Mouse (Mus musculus) skeletal muscle tissue, adult 2 months (tissue): ENCODE results near the gene Cbfa2t3.
A peak's percentile ranks its signal among the peaks of the same experiment; 100 is the strongest.
"Not testable (repeated sequence)": the region's sequence is repeated elsewhere in the genome, so short reads cannot be mapped to it uniquely, and the experiment has no call there.

ENCODE experiments used
- DNase-seq: peaks from one replicate; pipeline ENCODE4 v3.0.0-alpha.2; 2012; ENCODE audit warnings: low read depth, low spot score

Cbfa2t3 gene

DNA sequence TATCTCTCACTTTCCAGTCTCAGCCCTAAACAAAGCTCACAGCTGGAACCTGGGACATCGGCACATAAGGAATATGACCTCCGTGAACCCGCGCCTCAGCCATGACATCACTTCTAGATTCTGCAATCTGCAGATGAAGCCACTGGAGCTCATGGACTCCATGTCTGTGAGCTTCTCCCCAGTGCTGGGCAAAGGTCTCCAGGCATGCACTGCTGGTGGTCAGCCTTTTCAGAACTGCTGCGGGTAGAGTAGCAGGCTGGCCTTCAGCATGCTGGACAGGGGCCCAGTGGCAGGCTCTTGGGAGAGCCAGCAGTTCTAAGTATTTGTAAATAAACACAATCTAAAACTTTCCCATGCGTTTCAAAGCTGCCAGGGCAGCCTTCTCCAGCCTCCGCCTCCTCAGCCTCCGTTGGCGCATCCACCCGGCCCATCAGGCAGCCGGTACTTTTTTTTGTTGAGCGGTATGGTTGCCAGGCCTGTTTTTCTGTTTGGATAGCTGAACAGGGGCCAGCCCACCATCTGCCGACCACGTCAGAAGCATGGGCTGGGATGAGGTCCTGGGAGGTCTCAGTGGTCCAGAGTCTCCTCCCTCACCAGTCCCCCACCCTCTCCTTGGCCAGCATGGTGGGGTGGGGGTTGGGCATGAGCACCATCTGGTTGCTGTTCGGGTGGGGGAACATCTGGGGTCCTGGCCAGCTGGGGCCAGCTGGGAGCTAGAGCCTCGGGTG is 59.2 kb downstream of the Cbfa2t3 start:
- peak; percentile 72 for DNase-seq

- no peak for DNase-seq
These were observed 60.3 kb downstream of the Cbfa2t3 start for GRCm38 (mm10) chr8:122638601-122639000.

- no peak for DNase-seq
These were observed 61.7 kb downstream of the Cbfa2t3 start for GRCm38 (mm10) chr8:122637230-122637629.

DNA sequence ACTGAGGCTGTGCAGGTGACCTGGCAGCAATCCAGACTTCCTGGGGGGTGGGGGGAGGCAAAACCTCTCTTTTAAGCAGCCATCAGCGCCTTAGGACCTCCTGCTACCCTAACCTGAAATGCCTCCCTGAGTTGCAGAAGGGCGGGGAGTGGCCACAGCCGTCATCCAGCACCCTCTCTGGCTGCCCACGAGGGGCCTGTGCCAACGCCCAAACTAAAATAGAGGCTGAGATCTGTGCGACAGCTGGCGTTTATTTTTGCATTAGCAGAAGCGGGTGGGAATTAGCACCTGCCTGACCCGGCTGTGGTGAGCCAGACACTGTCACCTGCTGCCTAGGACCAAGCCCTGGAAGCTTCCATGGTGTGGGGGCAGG is 62.1 kb downstream of the Cbfa2t3 start:
- peak; percentile 94 for DNase-seq

DNA sequence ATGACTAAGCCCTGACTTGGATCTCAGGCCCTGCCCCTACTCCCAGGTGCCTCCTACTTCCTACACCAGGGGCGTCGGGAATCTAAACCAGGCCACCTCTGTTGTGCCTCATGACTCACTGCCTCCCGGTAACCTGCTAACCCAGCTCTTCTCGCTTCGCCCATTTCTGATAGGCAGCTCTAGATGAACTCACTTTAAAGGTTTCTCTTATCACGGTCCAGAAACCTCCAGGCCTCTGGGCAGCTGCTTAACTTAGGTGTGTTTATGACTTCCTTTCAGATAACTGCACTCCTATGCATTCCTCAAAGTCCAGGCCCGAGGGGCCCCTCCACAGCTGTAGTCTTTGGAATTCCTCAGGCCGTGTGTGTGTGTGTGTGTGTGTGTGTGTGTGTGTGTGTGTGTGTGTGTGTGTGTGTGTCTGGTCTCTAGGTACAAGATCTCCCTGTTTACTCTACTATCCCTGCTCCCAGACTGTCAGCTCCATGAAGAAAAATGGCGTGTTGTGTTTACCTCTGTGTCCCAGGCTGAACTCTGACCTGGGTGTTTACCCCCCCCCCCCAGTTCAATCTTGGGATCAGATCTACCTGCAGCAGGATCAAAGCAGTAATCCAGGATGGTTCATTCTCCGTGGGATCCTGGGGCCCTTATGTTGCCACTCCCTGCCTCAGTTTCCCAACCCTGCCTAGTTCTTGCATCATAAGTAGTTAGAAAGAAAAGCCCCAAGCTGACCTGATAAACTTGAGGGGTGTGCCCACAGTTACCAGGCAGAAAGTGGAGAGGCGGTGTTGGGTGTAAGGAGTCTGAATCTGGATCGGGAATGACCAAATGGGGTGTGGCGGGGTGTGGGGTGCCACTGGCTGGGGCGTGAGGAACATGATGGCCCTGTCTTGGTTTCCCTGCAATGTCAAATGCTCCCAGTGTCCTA is 62.8 kb downstream of the Cbfa2t3 start:
- no peak for DNase-seq

- DNase-seq, result no peak
These were observed 65.7 kb downstream of the Cbfa2t3 start for GRCm38 (mm10) chr8:122633205-122633604.

GRCm38 (mm10) chr8:122632134-122632533 is 66.8 kb downstream of the Cbfa2t3 start:
- DNase-seq, result not testable (repeated sequence)

DNA sequence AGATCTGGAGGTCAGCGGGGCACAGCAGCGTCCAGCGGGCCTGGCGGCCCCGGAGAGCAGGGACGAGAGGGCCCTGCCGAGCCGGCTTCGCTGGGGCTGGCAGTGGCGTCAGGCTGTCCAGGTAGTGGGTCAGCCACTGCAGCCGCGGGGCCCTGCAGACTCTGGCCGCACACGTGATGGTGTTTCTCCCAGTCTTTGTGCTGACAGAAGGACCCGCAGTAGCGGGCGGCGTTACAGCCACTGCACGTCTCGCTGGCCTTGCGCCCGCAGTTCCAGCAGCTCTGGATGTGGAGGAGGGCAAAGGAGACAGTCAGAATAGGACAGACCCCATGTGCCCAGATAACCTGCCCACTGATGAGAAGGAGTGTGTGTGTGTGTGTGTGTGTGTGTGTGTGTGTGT is 68.2 kb downstream of the Cbfa2t3 start:
- no peak for DNase-seq

DNA sequence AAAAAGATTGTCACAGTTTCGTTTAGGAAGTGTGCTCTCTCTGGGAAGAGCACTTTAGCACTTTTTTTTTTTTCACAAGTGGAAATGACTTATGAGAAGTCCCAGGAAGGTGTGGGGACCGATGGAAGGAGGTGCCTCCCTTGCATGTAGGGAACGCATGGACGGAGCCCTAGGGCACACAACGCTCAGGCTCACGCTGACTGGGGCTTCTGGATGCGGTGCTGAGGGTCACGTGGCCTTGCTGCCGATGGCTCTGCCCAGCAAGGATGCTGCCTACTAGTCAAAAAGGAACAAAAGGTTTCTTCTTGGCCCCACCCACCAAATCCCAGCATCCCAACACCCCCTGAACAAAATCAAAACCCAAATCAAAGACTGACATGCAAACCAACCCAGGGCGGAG is 69.5 kb downstream of the Cbfa2t3 start:
- DNase-seq, result no peak

DNA sequence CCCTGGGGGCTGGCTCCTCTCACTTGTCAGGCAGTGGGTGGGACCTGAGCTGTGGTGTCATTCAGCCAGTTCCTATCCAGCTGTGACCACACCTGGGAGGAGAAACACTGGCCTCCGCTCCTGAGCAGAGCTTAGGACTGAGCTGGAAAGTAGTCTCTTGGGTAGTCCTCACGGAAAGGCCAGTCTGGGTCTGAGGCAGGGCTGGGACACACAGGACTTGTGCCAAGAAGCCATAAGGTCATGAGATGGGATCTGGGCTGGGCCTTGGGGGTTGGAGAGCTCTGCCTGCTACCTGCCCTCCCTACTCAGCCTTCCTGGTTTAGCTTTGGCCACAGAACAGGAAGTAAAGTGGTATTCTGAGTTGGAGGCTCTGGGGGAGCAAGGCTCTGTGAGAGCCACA is 72.0 kb downstream of the Cbfa2t3 start:
- no peak for DNase-seq

DNA sequence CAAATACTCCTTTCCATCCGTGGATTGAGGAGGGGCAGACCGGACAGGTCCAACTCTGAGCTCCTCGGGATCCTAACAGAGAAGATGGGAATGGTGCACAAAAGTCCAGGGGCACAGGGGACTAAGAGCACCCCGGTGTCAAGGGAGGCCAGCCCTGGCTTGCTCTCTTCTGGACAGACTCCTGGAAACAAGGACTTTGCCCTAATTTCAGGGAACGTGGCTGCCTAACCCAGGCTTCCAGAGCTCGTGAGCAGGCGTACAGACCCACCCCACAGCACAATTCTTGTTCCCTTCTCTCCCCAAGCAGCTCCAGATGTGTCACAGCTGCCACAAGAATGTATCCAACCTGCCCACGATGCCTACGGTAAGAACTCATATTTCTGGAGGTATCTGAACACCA is 73.1 kb downstream of the Cbfa2t3 start:
- DNase-seq, result no peak

- DNase-seq, result no peak
These were observed 74.3 kb downstream of the Cbfa2t3 start for GRCm38 (mm10) chr8:122624653-122625052.

DNA sequence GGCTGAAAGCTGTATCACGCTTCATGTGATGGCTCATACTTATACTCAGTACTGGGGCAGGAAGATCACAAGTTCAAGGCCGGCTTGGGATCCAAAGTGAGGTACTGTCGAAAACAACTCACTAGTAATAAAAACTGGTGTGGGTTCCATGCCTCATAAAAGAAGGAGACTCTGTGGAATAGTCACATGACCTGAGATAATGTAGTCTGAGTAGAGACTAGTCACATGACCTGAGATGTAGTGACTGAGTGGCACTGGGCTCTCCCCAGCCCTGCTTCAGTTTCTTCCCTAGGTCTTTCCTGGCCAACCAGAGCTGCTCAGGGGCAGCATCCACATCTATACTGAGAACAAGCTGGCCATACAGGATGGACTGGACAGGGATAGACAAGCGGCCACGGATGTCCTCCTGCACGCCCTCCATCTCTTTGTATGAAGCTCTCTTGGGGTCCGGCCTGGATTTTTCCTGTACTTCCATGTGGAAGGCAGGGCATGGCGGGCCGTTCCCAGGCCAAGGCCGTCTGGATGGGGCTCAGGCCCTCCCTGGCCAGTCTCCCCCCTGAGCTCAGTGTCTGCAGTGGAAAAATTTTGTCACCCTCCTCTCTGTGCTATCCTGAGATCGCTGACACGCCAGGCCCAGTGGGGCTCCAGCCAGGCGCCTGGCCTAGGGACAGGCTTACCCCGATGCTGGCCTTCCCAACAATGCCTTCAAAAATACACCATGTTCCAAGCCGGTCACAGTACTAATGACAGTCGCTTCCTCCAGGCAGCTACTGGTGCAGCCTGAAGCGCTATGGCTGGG is 74.9 kb downstream of the Cbfa2t3 start:
- DNase-seq, result peak; percentile 57

DNA sequence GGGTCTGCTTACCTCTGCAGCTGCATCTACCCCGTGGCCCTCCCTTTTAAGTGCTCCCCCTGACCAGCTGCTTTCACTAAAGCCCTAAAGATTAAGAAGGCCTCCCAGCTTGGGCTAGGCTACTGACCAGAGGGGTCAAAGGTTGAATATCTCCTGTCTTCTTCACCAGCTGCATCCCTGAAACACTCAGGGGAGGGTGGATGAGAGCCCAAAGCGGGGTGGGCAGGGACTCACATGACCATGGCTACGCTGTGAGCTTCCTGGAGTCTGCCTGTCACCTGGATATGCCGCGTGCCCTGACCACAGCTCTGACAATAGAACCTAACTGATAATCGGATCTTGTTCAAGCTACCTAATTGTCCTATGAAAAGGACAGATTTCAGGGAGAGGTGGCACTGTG is 76.2 kb downstream of the Cbfa2t3 start, which contains the start of gene Pabpn1l:
Gene Pabpn1l (minus strand): TSS at position 13 of the 400 bp plus-strand sequence.
- DNase-seq, result no peak

GRCm38 (mm10) chr8:122620446-122620845 is 78.5 kb downstream of the Cbfa2t3 start:
- no peak for DNase-seq

GRCm38 (mm10) chr8:122618660-122619378 is 80.1 kb downstream of the Cbfa2t3 start:
- DNase-seq, result no peak

DNA sequence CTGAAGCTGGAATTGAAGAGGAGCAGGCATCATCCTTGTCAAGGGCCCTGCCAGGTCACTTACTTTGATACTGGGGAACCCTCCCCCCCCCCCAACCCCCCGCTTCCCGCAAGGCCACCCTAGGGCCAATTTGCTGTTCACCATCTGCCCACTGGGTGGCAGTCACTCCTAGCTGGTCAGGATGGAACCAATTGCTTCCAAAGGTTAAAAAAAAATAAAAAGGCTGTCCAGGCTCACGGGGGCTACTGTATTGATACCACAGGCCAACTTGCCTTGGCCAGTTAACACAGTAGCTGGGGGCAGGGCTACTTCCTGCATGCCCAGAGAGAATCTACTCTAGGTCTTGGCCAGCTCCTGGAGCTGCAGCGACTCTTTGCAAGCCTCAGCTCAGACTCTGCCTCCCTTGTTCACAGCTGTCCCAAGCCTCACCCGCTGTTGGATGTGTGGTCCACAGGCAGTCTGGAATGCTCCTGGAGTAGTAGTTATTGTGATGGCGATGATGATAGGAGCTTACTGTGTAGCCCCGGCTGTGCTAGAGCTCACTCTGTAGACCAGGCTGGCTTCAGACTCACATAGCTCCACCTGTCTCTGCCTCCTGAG is 80.9 kb downstream of the Cbfa2t3 start:
- DNase-seq, result peak; percentile 71

DNA sequence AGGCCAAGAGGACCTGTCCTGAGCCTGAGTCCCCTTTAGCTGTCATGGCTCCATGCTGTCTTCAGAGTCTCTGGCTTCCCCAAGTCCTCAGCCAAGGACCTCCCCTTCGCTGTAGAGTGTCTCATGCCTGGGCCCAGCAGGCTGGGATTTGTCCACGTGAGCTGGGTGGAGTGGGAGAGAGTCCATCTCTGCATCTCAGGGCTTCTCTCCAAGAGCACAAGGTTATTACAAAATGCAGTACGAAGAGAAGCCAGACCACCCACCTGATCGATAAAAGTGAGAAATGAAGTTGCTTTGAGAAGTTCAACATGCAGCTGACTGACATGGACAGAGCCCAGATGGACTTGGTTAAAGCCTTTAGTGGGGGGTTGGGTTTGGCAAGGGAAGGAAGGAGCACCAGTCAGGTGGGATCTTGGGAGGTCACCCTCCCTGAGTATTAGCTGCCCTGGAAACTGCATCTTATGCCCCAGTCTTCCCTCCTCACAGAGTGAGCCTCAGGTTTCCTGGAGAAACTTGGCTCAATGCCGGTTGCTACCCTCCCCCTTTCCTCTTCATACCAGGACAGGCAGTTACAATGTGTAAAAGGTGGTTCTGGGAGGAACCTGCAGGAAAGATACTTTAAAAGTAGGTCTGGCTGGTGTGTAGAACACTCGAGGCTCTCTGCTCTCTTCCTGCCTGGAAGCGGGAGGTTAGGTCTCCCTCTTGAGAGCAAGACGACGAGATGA is 82.6 kb downstream of the Cbfa2t3 start:
- no peak for DNase-seq

- DNase-seq, result peak; percentile 98
These were observed 87.4 kb downstream of the Cbfa2t3 start, which contains the start of the genes Galns and Trappc2l for GRCm38 (mm10) chr8:122611295-122612133. Gene Galns, minus strand, starts transcription at chr8:122611463. Gene Trappc2l, plus strand, starts transcription at chr8:122611640.
